Mouse (Mus musculus): Measurements from ENCODE around the gene Hmcn2.

- no peak for TF ChIP-seq CTCF (IDR thresholded peaks at IDR 0.05; ENCODE audit: insufficient read depth, low read depth, low read length)
- TF ChIP-seq POLR2A (IDR thresholded peaks at IDR 0.05; ENCODE audit: insufficient read depth, low read depth, low read length) = no peak
These were observed 108.4 kb downstream of the Hmcn2 start for GRCm38 (mm10) chr2:31422576-31422975.
